Mouse (Mus musculus): ENCODE results near the gene Tspan5.

GRCm38 (mm10) chr3:138812565-138812964 lies 70.6 kb downstream of the Tspan5 start:
- TF ChIP-seq CTCF (conservative IDR thresholded peaks at IDR 0.05; ENCODE audit: insufficient read depth, insufficient read length, low read depth, low read length) (no peak), POLR2A (IDR thresholded peaks at IDR 0.05; ENCODE audit: low read depth, low read length) (no peak)
